Mouse (Mus musculus) olfactory bulb, adult 2 months (tissue): ENCODE measurements around the gene Sgca.

ENCODE experiments used
- CTCF ChIP-seq: fragments of 200-500 bp; IDR thresholded peaks from 2 replicates; pipeline ENCODE4 v1.5.1; 2012; ENCODE audit warnings: low read depth, mild to moderate bottlenecking, low read length, moderate library complexity; ENCODE audit not compliant: insufficient read depth
- POLR2A ChIP-seq: fragments of 200-500 bp; IDR thresholded peaks from 2 replicates; pipeline ENCODE4 v1.6.1; 2012; ENCODE audit warnings: mild to moderate bottlenecking, low read depth, low read length, moderate library complexity; ENCODE audit not compliant: insufficient read depth

GRCm38 (mm10) chr11:94937335-94937781 is 38.8 kb downstream of the Sgca start:
- TF ChIP-seq CTCF (no peak), POLR2A (no peak)
